Mouse (Mus musculus): Measurements from ENCODE around the gene Kin.

- TF ChIP-seq CTCF (IDR thresholded peaks at IDR 0.05; ENCODE audit: low read depth) (peak; percentile 84), EP300 (optimal IDR thresholded peaks at IDR 0.05) (no peak)
Observed at GRCm38 (mm10) chr2:10098598-10099215, 18.3 kb downstream of the Kin start.
